Mouse (Mus musculus) heart, adult 2 months (tissue): ENCODE data around the gene Uqcrc2. TPM values are rescaled to one million over a fixed set of nuclear protein-coding genes. Genes with fewer than 3 reads are reported as not detected.

ENCODE experiments used
- DNase-seq, 2 experiments: peaks; one replicate each; pipeline ENCODE4 v3.0.0; 2021
- H3K27ac ChIP-seq: fragments of 200-600 bp; 2 replicates; pipeline ENCODE4 v1.8.1; 2022
- H3K27me3 ChIP-seq: fragments of 200-500 bp; 2 replicates; pipeline ENCODE4 v1.6.1; 2012; ENCODE audit warnings: mild to moderate bottlenecking, low read length, inconsistent platforms, mixed read lengths; ENCODE audit not compliant: control insufficient read depth, insufficient read depth
- H3K36me3 ChIP-seq: fragments of 200-500 bp; 2 replicates; pipeline ENCODE4 v1.6.1; 2012; ENCODE audit warnings: low read length, inconsistent platforms; ENCODE audit not compliant: control insufficient read depth, insufficient read depth
- H3K4me1 ChIP-seq: fragments of 200-500 bp; 2 replicates; pipeline ENCODE4 v1.6.1; 2011; ENCODE audit warnings: low read length; ENCODE audit not compliant: control insufficient read depth, insufficient read depth
- H3K4me3 ChIP-seq: fragments of 200-600 bp; 2 replicates; pipeline ENCODE4 v1.8.1; 2022
- H3K79me2 ChIP-seq: fragments of 200-500 bp; replicated peaks from 2 replicates; pipeline ENCODE4 v1.6.1; 2012; ENCODE audit warnings: mild to moderate bottlenecking, inconsistent platforms, low read length, moderate library complexity, mixed read lengths; ENCODE audit not compliant: control insufficient read depth, insufficient read depth
- H3K9ac ChIP-seq: fragments of 200-500 bp; 2 replicates; pipeline ENCODE4 v1.6.1; 2012; ENCODE audit warnings: low read depth, mild to moderate bottlenecking, control low read depth, inconsistent platforms, low read length, mixed read lengths
- CTCF ChIP-seq: fragments of 200-600 bp; IDR thresholded peaks from 2 replicates; pipeline ENCODE4 v1.8.1; 2022; ENCODE audit warnings: antibody characterized with exemption, mild to moderate bottlenecking, moderate library complexity
- EP300 ChIP-seq: fragments of 200-500 bp; IDR thresholded peaks from 2 replicates; pipeline ENCODE4 v1.6.1; 2011; ENCODE audit warnings: low read depth, low read length, control low read depth; ENCODE audit not compliant: insufficient read depth
- POLR2A ChIP-seq: fragments of 200-500 bp; IDR thresholded peaks from 2 replicates; pipeline ENCODE4 v1.6.1; 2011; ENCODE audit warnings: mild to moderate bottlenecking, low read depth, low read length, control low read depth; ENCODE audit not compliant: insufficient read depth
- WGBS: fragments of 180-500 bp; shearing (Covaris S2); methylation state at CpG from one replicate; pipeline ENCODE4 v1.1.7; 2018; 5-methylcytosine and 5-hydroxymethylcytosine counted together
- intact Hi-C: fragments of 180-260 bp; cut with DNase I; formaldehyde crosslinking; loops from one replicate; pipeline ENCODE4 v1.15.1; 2025
- polyA plus RNA-seq: library from polyadenylated mRNA; depleted of rRNA; stranded (reverse); fragments of >200 nt; gene quantifications from 2 replicates; pipeline ENCODE4 v1.2.3, GENCODE M21; 2012; rRNA removed
- total RNA-seq, 2 experiments: library from RNA; stranded (reverse); gene quantifications; 2 replicates each; pipeline ENCODE4 v1.2.3; 2021

Gene Uqcrc2
- total and polyA plus RNA-seq, 3 experiments: 476 to 1,165 (median 1,049) TPM

- no peak for TF ChIP-seq CTCF
- no peak for TF ChIP-seq EP300
- TF ChIP-seq POLR2A: no peak
- H3K9ac ChIP-seq: no peak overlapping the region
- no peak overlapping the region for H3K27ac ChIP-seq
- no peak for DNase-seq
- 95% methylated on average over 5 of the region's 5 CpGs for WGBS
- no peak overlapping the region for H3K4me3 ChIP-seq
- no peaks in the 10 kb centered on the region for H3K36me3 ChIP-seq
- H3K4me1 ChIP-seq: no peaks in the 10 kb centered on the region; the same call in 1 of the 2 replicates
- intact Hi-C loops: no loop called here
- no peaks in the 10 kb centered on the region for H3K27me3 ChIP-seq
- H3K79me2 ChIP-seq: peaks cover 8% of the 10 kb centered on the region
Observed at GRCm38 (mm10) chr7:120693831-120694375, 58.9 kb downstream of the Uqcrc2 start.

DNA sequence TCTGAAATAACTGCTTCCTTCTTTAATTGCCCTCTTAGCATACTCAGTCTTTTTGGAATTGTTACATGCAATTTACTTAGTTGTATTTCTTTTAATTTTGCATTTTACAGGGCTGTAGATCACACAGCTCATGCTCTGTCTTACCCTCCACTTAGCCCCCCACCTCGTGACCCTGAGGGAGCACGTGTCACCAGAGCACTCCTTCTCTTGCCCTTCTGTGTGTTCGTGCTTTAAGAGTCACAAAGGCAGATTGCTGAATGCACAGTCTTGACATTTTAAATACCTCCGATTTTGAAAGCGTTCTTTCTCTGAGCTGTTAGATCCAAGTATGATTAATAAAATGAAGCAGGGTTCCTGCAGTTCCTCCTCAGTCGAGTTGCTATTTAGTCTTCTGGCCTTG is 60.2 kb downstream of the Uqcrc2 start:
- no peaks in the 10 kb centered on the region for H3K27me3 ChIP-seq
- intact Hi-C loops: no loop called here
- H3K79me2 ChIP-seq: peaks cover 7% of the 10 kb centered on the region
- no peaks in the 10 kb centered on the region for H3K36me3 ChIP-seq
- no peak for TF ChIP-seq POLR2A
- no peak for TF ChIP-seq EP300
- no peak for TF ChIP-seq CTCF
- 69% methylated on average over 6 of the region's 6 CpGs for WGBS
- no peaks in the 10 kb centered on the region; the same call in 1 of the 2 replicates for H3K4me1 ChIP-seq
- DNase-seq: no peak
- no peak overlapping the region for H3K9ac ChIP-seq
- no peak overlapping the region for H3K27ac ChIP-seq
- no peak overlapping the region for H3K4me3 ChIP-seq

GRCm38 (mm10) chr7:120695641-120696040 is 60.7 kb downstream of the Uqcrc2 start:
- Histone ChIP-seq H3K36me3 (no peaks in the 10 kb centered on the region), H3K79me2 (peaks cover 7% of the 10 kb centered on the region), H3K9ac (no peak overlapping the region), H3K27ac (no peak overlapping the region), H3K4me3 (no peak overlapping the region), H3K27me3 (no peaks in the 10 kb centered on the region), H3K4me1 (no peaks in the 10 kb centered on the region; the same call in 1 of the 2 replicates)
- WGBS: 87% methylated on average over 1 of the region's 1 CpGs
- intact Hi-C loops: no loop called here
- TF ChIP-seq CTCF (no peak), EP300 (no peak), POLR2A (no peak)
- no peak for DNase-seq

DNA sequence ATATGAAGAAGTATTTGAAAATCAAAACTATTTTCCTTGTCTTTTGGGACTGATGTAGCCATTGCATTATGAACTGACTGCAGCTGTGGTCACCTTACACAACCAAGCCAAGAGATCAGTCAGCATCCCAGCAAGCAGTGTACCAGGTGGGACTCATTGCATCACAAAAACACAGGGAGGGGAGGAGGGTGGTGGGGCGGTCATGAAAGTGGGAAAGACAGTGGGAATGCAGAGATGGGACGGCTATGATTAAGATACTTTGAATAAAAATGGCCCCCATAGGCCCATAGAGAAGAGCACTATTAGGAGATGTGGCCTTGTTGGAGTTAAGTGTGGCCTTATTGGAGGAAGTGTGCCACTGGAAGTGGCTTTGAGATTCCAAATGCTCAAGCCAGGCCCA is 61.4 kb downstream of the Uqcrc2 start:
- Histone ChIP-seq H3K4me1 (no peaks in the 10 kb centered on the region; the same call in 1 of the 2 replicates), H3K27ac (no peak overlapping the region), H3K9ac (no peak overlapping the region), H3K27me3 (no peaks in the 10 kb centered on the region), H3K79me2 (peaks cover 7% of the 10 kb centered on the region), H3K4me3 (no peak overlapping the region), H3K36me3 (no peaks in the 10 kb centered on the region)
- intact Hi-C loops: no loop called here
- 100% methylated on average over 2 of the region's 2 CpGs for WGBS
- TF ChIP-seq CTCF (no peak), EP300 (no peak), POLR2A (no peak)
- DNase-seq: no peak

GRCm38 (mm10) chr7:120699586-120699985 is 64.6 kb downstream of the Uqcrc2 start:
- H3K27ac ChIP-seq: no peak overlapping the region
- no peak overlapping the region for H3K4me3 ChIP-seq
- H3K4me1 ChIP-seq: peaks cover 2% of the 10 kb centered on the region; the same call in 1 of the 2 replicates
- intact Hi-C loops: no loop called here
- WGBS: 84% methylated on average over 6 of the region's 6 CpGs
- H3K36me3 ChIP-seq: no peaks in the 10 kb centered on the region
- H3K9ac ChIP-seq: no peak overlapping the region
- DNase-seq: no peak
- TF ChIP-seq CTCF: no peak
- TF ChIP-seq POLR2A: no peak
- TF ChIP-seq EP300: no peak
- 0 out of 2 replicates have a peak, but pooled peaks cover 3% of the 10 kb centered on the region for H3K79me2 ChIP-seq
- no peaks in the 10 kb centered on the region for H3K27me3 ChIP-seq

DNA sequence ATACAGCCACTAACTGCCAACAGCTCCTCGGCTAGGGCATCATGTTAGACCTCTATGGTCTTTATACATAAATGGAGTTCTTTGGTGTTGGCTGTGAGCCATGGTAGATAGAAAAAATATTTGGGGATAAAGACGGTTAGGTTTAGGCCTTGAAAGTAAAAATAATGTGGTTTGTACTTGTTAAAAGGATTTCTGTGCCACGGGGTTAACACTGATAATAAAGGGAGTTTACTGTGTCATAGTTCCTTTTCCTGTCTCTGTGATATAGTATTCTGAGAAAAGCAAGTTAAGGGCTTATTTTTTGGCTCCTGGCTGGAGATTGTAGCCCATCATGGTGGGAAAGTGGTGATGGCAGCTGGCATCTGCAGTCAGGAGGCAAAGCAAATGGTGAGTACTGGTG is 68.9 kb downstream of the Uqcrc2 start:
- H3K79me2 ChIP-seq: 0 out of 2 replicates have a peak, but pooled peaks cover 1% of the 10 kb centered on the region
- H3K36me3 ChIP-seq: no peaks in the 10 kb centered on the region
- no peak overlapping the region for H3K9ac ChIP-seq
- intact Hi-C loops: no loop called here
- 32% methylated on average over 3 of the region's 3 CpGs for WGBS
- DNase-seq: no peak
- no peak overlapping the region for H3K4me3 ChIP-seq
- no peak overlapping the region for H3K27ac ChIP-seq
- no peaks in the 10 kb centered on the region for H3K27me3 ChIP-seq
- no peak for TF ChIP-seq CTCF
- TF ChIP-seq POLR2A: no peak
- no peak for TF ChIP-seq EP300
- H3K4me1 ChIP-seq: peaks cover 2% of the 10 kb centered on the region; the same call in 1 of the 2 replicates

Other genes with a start within 250 kb of the Uqcrc2 start
- not detected for gene Abca16, start 225.5 kb upstream of the Uqcrc2 start, total RNA-seq
- not detected in 2 replicates for gene Abca16, start 225.5 kb upstream of the Uqcrc2 start, polyA plus RNA-seq
- gene Pdzd9, start 35.2 kb downstream of the Uqcrc2 start, total RNA-seq: not detected
- gene Pdzd9, start 35.2 kb downstream of the Uqcrc2 start, polyA plus RNA-seq: not detected in 2 replicates
- gene Mosmo, start 42.4 kb downstream of the Uqcrc2 start, total RNA-seq: 10 to 100 TPM; 27.8 to 29.6 TPM
- gene Mosmo, start 42.4 kb downstream of the Uqcrc2 start, polyA plus RNA-seq: 27.5 and 32.0 TPM in 2 replicates
- 1 to 10 TPM; 3.1 to 5.0 TPM for gene Vwa3a, start 104.1 kb downstream of the Uqcrc2 start, total RNA-seq
- 4.5 and 7.9 TPM in 2 replicates for gene Vwa3a, start 104.1 kb downstream of the Uqcrc2 start, polyA plus RNA-seq
- under 1 TPM in 1 of 2 experiments, not detected in 1; 0.34 TPM for gene Gm5737, start 177.2 kb downstream of the Uqcrc2 start, total RNA-seq
- gene Gm5737, start 177.2 kb downstream of the Uqcrc2 start, polyA plus RNA-seq: 0.56 and 0.70 TPM in 2 replicates
- 10 to 100 TPM; 23.9 to 28.9 TPM for gene Eef2k, start 207.7 kb downstream of the Uqcrc2 start, total RNA-seq
- 22.8 and 27.4 TPM in 2 replicates for gene Eef2k, start 207.7 kb downstream of the Uqcrc2 start, polyA plus RNA-seq